Mouse (Mus musculus): Measurements from ENCODE around the gene Ptger3. TPM values are rescaled to one million over a fixed set of nuclear protein-coding genes. Genes with fewer than 3 reads are reported as not detected.

Gene Ptger3
- polyA plus RNA-seq (2015; fragmentation: Nextera tagmentation; extraction: Ambion mirVana), result 10.3 and 14.3 TPM in 2 replicates

- WGBS, result 2% methylated on average over 63 of the region's 84 CpGs
- peaks cover 2% of the 10 kb centered on the region; the same call in 1 of the 2 replicates for H3K4me1 ChIP-seq (ENCODE audit: insufficient read depth, low read depth, low read length)
- no peak for DNase-seq (ENCODE audit: low spot score)
Observed at GRCm38 (mm10) chr3:157566725-157567565, at the start of gene Ptger3. TSS of gene Ptger3 (plus strand) at chr3:157566892.

GRCm38 (mm10) chr3:157517992-157518391, 48.7 kb upstream of the Ptger3 start:
- no peak overlapping the region for H3K4me2 ChIP-seq (replicated peaks; ENCODE audit: low read depth, low read length)
- no peaks in the 10 kb centered on the region for H3K9me3 ChIP-seq (ENCODE audit: low read length)
- TF ChIP-seq EP300 (IDR thresholded peaks at IDR 0.05) (no peak), CTCF (IDR thresholded peaks at IDR 0.05) (no peak)
- H3K9ac ChIP-seq (replicated peaks; ENCODE audit: low read depth), result no peak overlapping the region
- 32% methylated on average over 2 of the region's 2 CpGs for WGBS
- no peak overlapping the region for H3K4me3 ChIP-seq (ENCODE audit: low read depth, low read length)
- no peak for DNase-seq (ENCODE audit: low spot score)
- no peaks in the 10 kb centered on the region for H3K36me3 ChIP-seq (ENCODE audit: insufficient read depth, low read length)
- H3K27me3 ChIP-seq (replicated peaks; ENCODE audit: insufficient read depth, low read length), result no peaks in the 10 kb centered on the region
- H3K4me1 ChIP-seq (ENCODE audit: insufficient read depth, low read depth, low read length), result no peaks in the 10 kb centered on the region
- ATAC-seq, result no peak
- no peak overlapping the region for H3K27ac ChIP-seq (ENCODE audit: low read length)

More at GRCm38 (mm10) chr3:157566725-157567565, at the start of gene Ptger3:
- H3K36me3 ChIP-seq (ENCODE audit: insufficient read depth, low read length), result no peaks in the 10 kb centered on the region
- ATAC-seq, result peak; percentile 44
- no peak within 1 kb of the TSS for H3K9ac ChIP-seq (replicated peaks; ENCODE audit: low read depth)
- H3K9me3 ChIP-seq (ENCODE audit: low read length), result no peaks in the 10 kb centered on the region
- H3K27me3 ChIP-seq (replicated peaks; ENCODE audit: insufficient read depth, low read length), result peaks cover 21% of the 10 kb centered on the region
- H3K4me2 ChIP-seq (replicated peaks; ENCODE audit: low read depth, low read length), result peak within 1 kb of the TSS; percentile 66
- peak within 1 kb of the TSS; percentile 35 for H3K4me3 ChIP-seq (ENCODE audit: low read depth, low read length)
- H3K27ac ChIP-seq (ENCODE audit: low read length), result no peak within 1 kb of the TSS
- TF ChIP-seq EP300 (IDR thresholded peaks at IDR 0.05), result no peak
- no peak for TF ChIP-seq CTCF (IDR thresholded peaks at IDR 0.05)

DNA sequence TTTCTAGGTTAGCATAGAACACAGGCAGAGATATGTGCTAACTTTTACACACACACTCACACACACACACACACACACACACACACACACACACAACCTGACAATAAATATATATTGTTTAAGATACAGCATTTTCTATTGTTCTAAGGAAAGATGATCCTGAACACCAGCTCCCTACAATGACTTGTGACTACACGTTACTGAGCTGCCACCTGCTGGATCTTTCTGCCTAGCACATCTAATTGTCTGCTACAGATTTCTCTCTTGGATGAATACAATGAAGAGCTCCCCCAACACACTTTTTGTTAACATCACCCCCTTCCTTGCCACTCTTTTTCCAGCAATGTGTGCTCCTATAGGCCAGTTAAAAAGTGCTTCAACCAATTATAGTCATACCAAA, 46.3 kb upstream of the Ptger3 start:
- TF ChIP-seq CTCF (IDR thresholded peaks at IDR 0.05) (peak; percentile 69), EP300 (IDR thresholded peaks at IDR 0.05) (no peak)
- Histone ChIP-seq H3K4me2 (replicated peaks; ENCODE audit: low read depth, low read length) (no peak overlapping the region), H3K4me3 (ENCODE audit: low read depth, low read length) (no peak overlapping the region), H3K27ac (ENCODE audit: low read length) (no peak overlapping the region), H3K36me3 (ENCODE audit: insufficient read depth, low read length) (no peaks in the 10 kb centered on the region), H3K27me3 (replicated peaks; ENCODE audit: insufficient read depth, low read length) (no peaks in the 10 kb centered on the region), H3K4me1 (ENCODE audit: insufficient read depth, low read depth, low read length) (no peaks in the 10 kb centered on the region), H3K9ac (replicated peaks; ENCODE audit: low read depth) (no peak overlapping the region), H3K9me3 (ENCODE audit: low read length) (no peaks in the 10 kb centered on the region)
- 0% methylated on average over 1 of the region's 1 CpGs for WGBS
- DNase-seq (ENCODE audit: low spot score), result peak; percentile 18
- no peak for ATAC-seq

DNA sequence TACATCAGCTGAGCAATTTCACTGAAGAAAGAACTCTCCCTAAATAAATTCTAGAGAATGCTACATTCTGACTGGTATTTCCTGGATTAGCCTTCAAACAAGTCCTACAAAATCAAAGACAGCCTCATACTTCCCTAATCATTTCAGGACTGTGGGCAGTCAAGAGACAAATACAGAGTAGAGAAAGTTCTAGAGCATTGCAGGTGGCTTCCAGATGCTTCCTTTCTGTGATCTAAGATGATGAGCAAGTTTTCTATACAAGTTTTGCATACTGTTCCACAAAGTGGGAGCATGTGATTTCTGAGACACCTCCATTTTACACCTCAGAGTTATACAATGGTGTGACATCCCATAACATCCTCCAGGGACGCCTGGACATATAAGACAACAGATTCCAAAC, 42.9 kb upstream of the Ptger3 start:
- Histone ChIP-seq H3K36me3 (ENCODE audit: insufficient read depth, low read length) (no peaks in the 10 kb centered on the region), H3K4me1 (ENCODE audit: insufficient read depth, low read depth, low read length) (no peaks in the 10 kb centered on the region), H3K9me3 (ENCODE audit: low read length) (no peaks in the 10 kb centered on the region), H3K27me3 (replicated peaks; ENCODE audit: insufficient read depth, low read length) (no peaks in the 10 kb centered on the region; the same call in 1 of the 2 replicates), H3K27ac (ENCODE audit: low read length) (no peak overlapping the region), H3K9ac (replicated peaks; ENCODE audit: low read depth) (no peak overlapping the region), H3K4me2 (replicated peaks; ENCODE audit: low read depth, low read length) (no peak overlapping the region), H3K4me3 (ENCODE audit: low read depth, low read length) (no peak overlapping the region)
- no peak for DNase-seq (ENCODE audit: low spot score)
- WGBS, result 29% methylated on average over 1 of the region's 1 CpGs
- ATAC-seq, result no peak
- TF ChIP-seq EP300 (IDR thresholded peaks at IDR 0.05) (no peak), CTCF (IDR thresholded peaks at IDR 0.05) (no peak)

DNA sequence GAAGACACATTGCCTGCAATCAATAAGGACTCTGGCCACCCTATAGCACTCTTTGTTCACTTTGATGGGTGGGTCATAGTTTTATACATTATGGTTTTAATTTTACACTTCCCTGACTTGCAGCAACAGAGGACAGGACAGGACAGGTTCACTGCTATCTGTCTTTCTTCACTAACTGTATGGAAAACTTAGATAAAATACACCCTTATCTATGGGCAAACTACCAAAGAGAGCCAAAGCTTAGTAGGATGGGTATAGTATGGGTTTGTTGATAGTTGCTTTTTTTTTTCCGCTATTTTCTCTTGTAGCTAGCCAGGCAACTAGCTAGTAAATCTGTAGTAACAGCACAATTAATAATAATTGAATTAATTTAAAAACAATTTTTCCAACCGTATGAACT, 35.1 kb upstream of the Ptger3 start:
- H3K27ac ChIP-seq (ENCODE audit: low read length), result no peak overlapping the region
- no peak overlapping the region for H3K4me3 ChIP-seq (ENCODE audit: low read depth, low read length)
- H3K36me3 ChIP-seq (ENCODE audit: insufficient read depth, low read length), result no peaks in the 10 kb centered on the region
- no peak for TF ChIP-seq CTCF (IDR thresholded peaks at IDR 0.05)
- TF ChIP-seq EP300 (IDR thresholded peaks at IDR 0.05), result no peak
- H3K27me3 ChIP-seq (replicated peaks; ENCODE audit: insufficient read depth, low read length), result peaks cover 20% of the 10 kb centered on the region; the same call in 1 of the 2 replicates
- DNase-seq (ENCODE audit: low spot score) (no peak), ATAC-seq (no peak)
- H3K4me1 ChIP-seq (ENCODE audit: insufficient read depth, low read depth, low read length), result no peaks in the 10 kb centered on the region
- H3K9ac ChIP-seq (replicated peaks; ENCODE audit: low read depth), result no peak overlapping the region
- H3K9me3 ChIP-seq (ENCODE audit: low read length), result no peaks in the 10 kb centered on the region
- WGBS, result 74% methylated on average over 2 of the region's 2 CpGs
- no peak overlapping the region for H3K4me2 ChIP-seq (replicated peaks; ENCODE audit: low read depth, low read length)

DNA sequence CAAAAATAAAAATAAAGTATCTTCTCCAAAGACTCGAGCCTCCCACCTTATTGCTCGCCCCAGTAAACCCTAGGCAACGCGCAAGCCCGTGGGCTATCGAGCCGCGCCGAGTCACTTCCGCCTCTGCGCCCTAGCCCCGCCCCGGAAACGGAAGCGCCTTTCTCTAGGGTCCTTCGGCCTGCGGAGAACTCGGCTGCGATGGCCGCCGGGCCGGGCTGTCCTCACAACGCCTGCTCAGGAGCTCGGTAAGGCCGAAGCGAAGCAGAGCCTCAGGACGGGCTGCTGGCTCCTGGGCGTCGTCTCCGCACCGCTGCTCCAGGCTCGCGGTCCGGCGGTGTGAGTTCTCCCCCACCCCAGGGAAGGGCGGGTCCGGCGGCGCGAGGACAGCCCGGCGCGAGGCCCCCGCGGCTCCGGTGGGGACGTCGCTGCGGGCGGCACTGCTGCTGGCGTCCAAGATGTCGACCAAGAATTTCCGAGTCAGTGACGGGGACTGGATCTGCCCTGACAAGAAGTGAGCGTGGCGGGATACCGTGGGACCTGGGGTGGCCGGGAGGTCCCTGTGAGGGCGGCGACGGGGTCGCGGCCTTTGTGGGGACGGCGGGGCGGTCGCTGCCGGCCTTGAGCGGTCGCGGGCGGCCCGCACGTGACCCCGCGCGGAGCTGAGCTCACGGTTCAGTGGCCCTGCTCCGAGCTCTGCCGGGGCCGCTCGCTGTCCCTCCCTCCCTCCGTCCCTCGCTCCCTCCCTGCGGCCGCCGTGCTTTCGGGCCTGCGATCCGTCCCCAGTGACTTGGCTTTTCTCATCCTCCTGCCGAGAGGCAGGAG, 32.5 kb upstream of the Ptger3 start, which contains the start of gene Zranb2:
Zranb2 (plus strand) TSS at position 197 of the 822 bp plus-strand sequence.
- H3K4me1 ChIP-seq (ENCODE audit: insufficient read depth, low read depth, low read length), result no peaks in the 10 kb centered on the region
- DNase-seq (ENCODE audit: low spot score) (peak; percentile 93), ATAC-seq (peak; percentile 96)
- TF ChIP-seq EP300 (IDR thresholded peaks at IDR 0.05) (peak; percentile 52), CTCF (IDR thresholded peaks at IDR 0.05) (no peak)
- WGBS, result under 1% methylated on average over 70 of the region's 91 CpGs
- peak within 1 kb of the TSS; percentile 96 for H3K27ac ChIP-seq (ENCODE audit: low read length)
- H3K9ac ChIP-seq (replicated peaks; ENCODE audit: low read depth), result peak within 1 kb of the TSS; percentile 73
- peaks cover under 1% of the 10 kb centered on the region; the same call in 1 of the 2 replicates for H3K36me3 ChIP-seq (ENCODE audit: insufficient read depth, low read length)
- H3K27me3 ChIP-seq (replicated peaks; ENCODE audit: insufficient read depth, low read length), result peaks cover 20% of the 10 kb centered on the region; the same call in 1 of the 2 replicates
- no peaks in the 10 kb centered on the region for H3K9me3 ChIP-seq (ENCODE audit: low read length)
- H3K4me3 ChIP-seq (ENCODE audit: low read depth, low read length), result peak within 1 kb of the TSS; percentile 89
- H3K4me2 ChIP-seq (replicated peaks; ENCODE audit: low read depth, low read length), result peak within 1 kb of the TSS; percentile 64
